Mouse (Mus musculus) inflammation-experienced regulatory T-cells, adult 6 months (primary cell): ENCODE data around the gene Hat1. TPM values are rescaled to one million over a fixed set of nuclear protein-coding genes. Genes with fewer than 3 reads are reported as not detected.
"Not testable (repeated sequence)": the region's sequence is repeated elsewhere in the genome, so short reads cannot be mapped to it uniquely, and the experiment has no call there.

Experiments
- ATAC-seq: one replicate; pipeline ENCODE4 v1.8.0; 2017
- polyA plus RNA-seq, 3 experiments: library from polyadenylated mRNA; unstranded; fragments of 100-300 nt; shearing (Covaris generic); gene quantifications; one replicate each; pipeline ENCODE4 v1.2.1; 2017

Gene Hat1
- polyA plus RNA-seq: 100 to 1,000 TPM in 1 of 3 experiments, 10 to 100 TPM in 2; 58.6 to 102 (median 76.9) TPM

- ATAC-seq: peak; percentile 97
These were observed at the start of gene Hat1 for GRCm38 (mm10) chr2:71388951-71389763. TSS of gene Hat1 (plus strand) at chr2:71388958.

GRCm38 (mm10) chr2:71340126-71340525 lies 48.6 kb upstream of the Hat1 start:
- ATAC-seq: no peak

- ATAC-seq: no peak
These were observed 44.7 kb upstream of the Hat1 start for GRCm38 (mm10) chr2:71343884-71344640.

- no peak for ATAC-seq
These were observed 41.6 kb upstream of the Hat1 start for GRCm38 (mm10) chr2:71347160-71347559.

GRCm38 (mm10) chr2:71347732-71348490 lies 40.8 kb upstream of the Hat1 start:
- ATAC-seq: no peak

- ATAC-seq: no peak
These were observed 39.2 kb upstream of the Hat1 start for GRCm38 (mm10) chr2:71349511-71349910.

- no peak for ATAC-seq
These were observed 38.6 kb upstream of the Hat1 start for GRCm38 (mm10) chr2:71350181-71350580.

GRCm38 (mm10) chr2:71350904-71351726 lies 37.6 kb upstream of the Hat1 start:
- ATAC-seq: no peak

GRCm38 (mm10) chr2:71351727-71351987 lies 37.1 kb upstream of the Hat1 start:
- ATAC-seq: no peak

- ATAC-seq: no peak
These were observed 35.3 kb upstream of the Hat1 start for GRCm38 (mm10) chr2:71353306-71354054.

GRCm38 (mm10) chr2:71354055-71354425 lies 34.7 kb upstream of the Hat1 start:
- ATAC-seq: no peak

GRCm38 (mm10) chr2:71358347-71358746 lies 30.4 kb upstream of the Hat1 start:
- ATAC-seq: no peak

- peak; percentile 52 for ATAC-seq
These were observed 28.6 kb upstream of the Hat1 start for GRCm38 (mm10) chr2:71360192-71360591.

GRCm38 (mm10) chr2:71366618-71367124 lies 22.1 kb upstream of the Hat1 start:
- peak; percentile 63 for ATAC-seq

GRCm38 (mm10) chr2:71367125-71367880 lies 21.5 kb upstream of the Hat1 start, which contains the start of gene Slc25a12:
TSS of gene Slc25a12 (minus strand) at chr2:71367749.
- ATAC-seq: peak; percentile 87

GRCm38 (mm10) chr2:71368086-71368485 lies 20.7 kb upstream of the Hat1 start:
- no peak for ATAC-seq

GRCm38 (mm10) chr2:71371790-71372189 lies 17.0 kb upstream of the Hat1 start:
- no peak for ATAC-seq

- not testable (repeated sequence) for ATAC-seq
These were observed 16.5 kb upstream of the Hat1 start for GRCm38 (mm10) chr2:71372261-71372660.

GRCm38 (mm10) chr2:71374275-71375155 lies 14.2 kb upstream of the Hat1 start:
- no peak for ATAC-seq
